Mouse (Mus musculus) ES-CJ7 (cell line): ENCODE results near the gene Rplp2.
A peak's percentile ranks its signal among the peaks of the same experiment; 100 is the strongest.

ENCODE experiments used
- DNase-seq: peaks from one replicate; pipeline ENCODE4 v3.0.0; 2011; ENCODE audit warnings: low read depth, low spot score

The Rplp2 gene

DNA sequence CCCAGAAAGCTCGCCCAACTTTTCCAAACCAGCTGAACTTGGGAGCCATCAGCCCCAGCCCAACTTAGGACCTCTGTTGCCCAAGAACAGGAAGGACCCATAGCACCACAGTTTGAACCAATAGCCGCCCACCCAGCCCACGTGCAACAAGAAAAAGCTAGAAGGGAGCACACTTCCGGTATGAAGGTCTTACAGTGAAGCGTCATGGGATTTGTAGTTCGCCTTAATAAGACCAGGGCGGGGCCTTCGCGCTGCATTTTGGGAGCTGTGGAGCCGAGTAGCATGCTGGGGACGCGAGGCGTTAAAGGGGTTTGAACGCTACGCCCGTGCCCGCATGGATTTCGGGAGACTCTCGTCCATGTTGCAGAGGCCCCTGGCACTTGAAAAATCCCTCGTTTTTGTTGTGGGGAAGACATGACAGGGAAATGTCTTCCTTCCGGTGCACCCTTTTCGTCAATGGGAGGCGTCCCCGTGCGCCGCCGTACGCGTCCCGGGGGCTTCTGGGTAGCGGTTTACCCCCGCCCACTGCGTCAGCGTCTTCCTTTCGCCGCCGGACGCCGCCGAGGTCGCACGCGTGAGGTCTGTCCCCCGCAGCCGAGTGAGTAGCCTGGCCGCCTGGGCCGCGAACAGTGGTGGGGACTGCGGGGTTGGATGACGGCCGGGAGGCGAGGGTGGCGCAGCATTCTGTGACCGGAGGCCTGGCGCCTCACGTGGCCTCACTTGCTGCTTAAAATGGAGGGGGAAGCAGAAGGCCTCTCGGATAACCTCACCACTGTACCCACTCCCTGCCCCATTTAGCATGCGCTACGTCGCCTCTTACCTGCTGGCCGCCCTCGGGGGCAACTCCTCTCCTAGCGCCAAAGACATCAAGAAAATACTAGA is at the start of gene Rplp2:
Gene Rplp2, plus strand, starts transcription at position 261 of the 882 bp plus-strand sequence.
- DNase-seq, result peak; percentile 98

DNA sequence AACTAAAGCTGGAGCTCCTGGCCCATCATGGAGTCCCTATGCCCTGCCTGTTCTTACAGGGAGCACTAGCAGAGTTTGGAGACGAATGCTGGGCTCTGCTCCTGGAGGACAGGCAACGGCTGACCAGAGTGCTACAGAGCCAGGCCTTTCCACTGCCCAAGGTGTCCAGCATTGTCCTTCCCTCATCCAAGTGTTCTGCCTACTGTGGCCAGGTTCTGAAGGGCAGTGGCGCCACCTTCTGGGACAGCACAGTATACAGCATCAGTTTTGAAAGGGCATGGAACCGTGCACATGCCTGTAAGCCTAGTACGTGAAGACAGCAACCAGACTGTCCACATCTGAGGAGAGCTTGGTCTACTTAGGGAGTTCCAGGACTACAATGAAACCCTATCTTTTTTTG is 43.9 kb upstream of the Rplp2 start:
- peak; percentile 66 for DNase-seq

DNA sequence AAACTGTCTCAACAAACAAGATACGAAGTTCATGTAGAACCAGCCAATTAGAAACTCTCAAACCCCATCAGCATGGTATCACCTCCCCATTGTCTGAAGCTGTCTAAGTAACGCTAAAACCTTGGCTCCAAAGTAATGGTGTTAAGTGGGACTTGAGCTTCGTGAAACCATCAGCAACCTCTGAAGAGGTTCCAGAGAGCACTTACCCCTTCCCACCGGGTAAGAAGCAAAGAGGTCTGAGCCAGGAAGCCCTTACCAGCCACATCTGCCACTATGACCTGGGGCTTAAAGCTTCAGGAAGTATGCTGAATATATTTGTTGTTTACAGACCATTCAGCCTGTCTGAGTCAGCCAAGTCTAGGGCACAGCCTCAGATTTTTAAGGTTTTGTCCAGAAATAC is 41.7 kb upstream of the Rplp2 start:
- no peak for DNase-seq

DNA sequence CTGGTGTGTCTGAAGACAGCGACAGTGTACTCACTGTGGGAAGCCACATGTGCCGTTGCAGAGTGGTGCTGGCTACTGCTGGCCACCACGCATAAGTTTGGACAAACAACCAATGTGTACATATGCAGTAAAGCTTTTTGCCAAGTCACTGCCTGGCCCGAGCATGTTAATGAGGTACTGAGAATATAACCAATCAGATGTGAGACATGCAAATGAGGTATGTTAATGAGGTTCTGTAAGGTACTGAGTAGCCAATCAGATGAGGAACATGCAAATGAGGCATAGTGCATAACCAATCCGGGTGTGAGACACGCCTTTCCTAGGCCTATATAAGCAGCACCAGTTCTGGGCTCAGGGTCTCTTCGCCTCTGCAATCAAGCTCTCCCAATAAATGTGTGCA is 39.5 kb upstream of the Rplp2 start:
- DNase-seq, result peak; percentile 43

DNA sequence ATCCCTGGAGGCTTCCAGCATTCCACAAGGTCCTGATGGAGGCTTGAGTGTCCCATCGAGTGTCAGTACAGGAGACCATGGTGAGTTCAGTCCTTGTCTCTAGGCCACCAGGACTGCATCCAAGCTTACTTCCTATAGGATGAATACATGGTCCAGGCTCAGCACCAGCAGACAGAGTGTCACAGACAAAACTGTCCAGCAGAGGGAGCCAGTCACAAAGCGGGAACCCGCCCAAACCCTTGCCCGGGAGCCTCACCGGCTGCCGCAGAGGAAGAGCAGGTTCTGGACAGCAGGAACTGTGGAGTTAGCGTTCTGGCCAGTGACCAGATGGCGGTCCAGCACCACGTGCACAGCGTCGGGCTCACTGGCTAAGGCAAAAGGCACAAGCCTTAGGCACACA is 38.3 kb upstream of the Rplp2 start:
- peak; percentile 85 for DNase-seq

DNA sequence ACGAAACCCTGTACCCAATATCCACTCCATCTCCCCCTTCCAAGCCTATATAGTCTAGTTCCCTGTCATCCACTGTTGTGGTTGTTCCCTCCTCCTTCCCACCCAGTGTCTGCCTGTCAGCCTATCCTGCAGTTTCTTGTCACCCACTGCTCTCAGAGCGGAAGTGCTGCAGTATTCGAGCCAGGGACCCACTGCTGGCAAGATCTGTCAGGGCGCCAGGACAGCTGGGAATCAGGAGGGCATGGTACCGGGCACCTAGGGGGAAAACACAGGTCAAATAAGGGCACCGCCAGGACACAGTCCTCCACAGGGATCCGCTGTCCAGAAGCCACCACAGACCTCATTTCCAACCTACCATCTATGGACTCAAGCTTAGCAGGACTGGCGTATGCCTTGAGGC is 36.5 kb upstream of the Rplp2 start:
- no peak for DNase-seq

DNA sequence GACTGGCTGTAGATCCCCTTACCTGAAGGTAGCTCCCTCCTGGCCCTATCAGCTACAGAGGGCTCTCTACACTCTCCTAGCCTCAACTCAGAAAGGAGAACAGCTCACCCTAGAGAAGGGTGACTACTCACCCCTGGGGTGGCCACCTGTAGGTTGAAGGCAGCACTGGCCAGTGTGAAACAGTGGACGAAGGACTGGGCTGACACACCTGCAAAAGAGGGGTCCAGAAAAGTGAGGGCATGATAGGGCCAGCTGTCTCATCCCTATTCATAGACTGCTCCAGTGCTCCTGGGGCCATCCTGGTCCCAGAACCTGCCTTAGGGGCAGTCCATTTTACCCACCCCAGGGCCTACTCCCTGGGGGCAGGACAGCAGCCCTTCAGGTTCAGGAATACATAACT is 35.5 kb upstream of the Rplp2 start:
- no peak for DNase-seq

DNA sequence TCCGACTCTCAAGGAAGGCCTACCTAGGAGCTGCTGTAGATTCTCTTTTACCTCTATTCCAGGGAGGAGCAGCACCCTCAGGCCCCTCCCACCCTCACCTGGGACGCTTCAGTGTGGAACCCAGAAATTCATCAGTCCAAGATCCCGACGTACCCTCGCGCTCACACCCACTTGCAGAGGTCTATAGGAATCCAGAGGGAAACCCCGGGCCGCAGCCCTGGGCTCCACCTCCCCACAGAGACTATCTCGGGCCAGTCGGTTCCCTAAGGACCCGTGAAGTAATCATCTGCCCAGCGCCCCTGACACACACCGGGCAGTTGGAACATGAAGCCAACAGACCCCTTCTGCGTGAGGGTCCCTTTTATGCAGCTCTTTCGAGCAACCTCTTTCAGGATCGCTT is 33.8 kb upstream of the Rplp2 start:
- DNase-seq, result no peak

DNA sequence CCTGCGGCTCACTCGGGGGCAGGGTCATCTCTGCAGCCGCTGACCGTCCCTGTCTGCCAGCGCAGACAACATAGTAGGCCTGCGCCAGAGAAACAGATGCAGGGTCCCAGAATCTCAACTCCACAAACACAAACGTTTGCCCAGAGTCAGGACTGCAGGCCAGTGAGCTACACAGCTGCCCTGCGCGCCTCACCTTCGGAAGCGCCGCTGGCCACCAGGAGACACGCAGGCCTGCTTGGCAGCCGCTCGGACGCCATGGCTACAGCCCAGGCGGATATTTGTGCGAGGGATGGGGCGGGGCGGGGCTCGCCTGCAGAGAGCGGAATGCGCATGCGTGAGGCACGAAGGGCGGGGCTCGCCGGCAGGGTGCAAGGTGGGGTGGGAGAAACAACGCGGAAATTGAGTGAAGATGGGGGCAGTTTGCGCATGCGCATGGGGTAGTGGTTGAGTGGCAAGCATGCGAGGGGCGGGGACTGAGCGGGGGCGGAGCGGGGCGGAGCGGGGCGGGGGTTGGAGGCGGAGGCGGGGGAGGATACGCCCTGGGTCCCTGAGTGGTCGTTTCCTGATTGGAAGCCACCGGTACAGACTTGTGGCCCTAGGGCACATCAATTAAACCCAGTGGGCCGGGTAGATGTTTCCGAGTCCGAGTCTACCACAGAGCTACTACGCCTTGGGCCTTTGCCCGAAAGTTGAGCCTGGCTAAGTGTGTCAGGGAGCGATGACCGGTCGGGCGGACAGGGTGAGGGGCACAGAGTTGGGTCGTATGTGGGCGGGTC is 33.2 kb upstream of the Rplp2 start, which contains the start of gene Gatd1:
Gene Gatd1, minus strand, starts transcription at position 328 of the 776 bp plus-strand sequence.
- DNase-seq, result peak; percentile 100

DNA sequence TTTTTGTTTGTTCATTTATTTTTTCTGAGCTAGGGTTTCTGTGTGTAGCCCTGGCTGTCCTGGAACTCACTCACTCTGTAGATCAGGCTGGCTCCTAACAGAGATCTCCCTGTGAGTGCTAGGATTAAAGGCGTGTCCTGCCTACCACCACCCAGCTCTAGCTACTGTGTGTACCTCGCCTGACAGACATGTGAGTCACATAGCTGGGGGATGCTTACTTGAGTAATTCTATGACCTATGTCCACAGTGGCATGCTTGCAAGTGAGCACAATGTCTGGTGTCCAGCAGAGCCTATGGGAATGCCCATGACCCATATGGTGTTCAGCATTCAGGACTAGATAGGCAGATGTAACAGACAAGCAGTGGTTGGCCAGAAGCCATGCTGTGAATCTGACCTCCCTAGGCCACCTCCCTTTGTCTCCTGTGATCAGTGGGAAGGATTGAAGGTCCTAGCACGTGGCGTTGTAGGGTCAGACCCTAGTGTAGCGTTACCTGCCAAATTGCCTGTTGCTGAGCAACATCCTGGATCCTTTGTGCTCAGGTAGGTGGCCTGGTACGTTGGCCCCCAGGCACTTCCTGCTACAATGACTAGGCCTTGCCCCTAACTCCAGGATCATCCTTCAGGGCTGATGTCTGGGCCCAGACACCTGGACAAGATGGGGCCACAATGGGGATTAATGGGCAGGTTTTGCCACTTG is 30.9 kb upstream of the Rplp2 start:
- DNase-seq, result peak; percentile 56

DNA sequence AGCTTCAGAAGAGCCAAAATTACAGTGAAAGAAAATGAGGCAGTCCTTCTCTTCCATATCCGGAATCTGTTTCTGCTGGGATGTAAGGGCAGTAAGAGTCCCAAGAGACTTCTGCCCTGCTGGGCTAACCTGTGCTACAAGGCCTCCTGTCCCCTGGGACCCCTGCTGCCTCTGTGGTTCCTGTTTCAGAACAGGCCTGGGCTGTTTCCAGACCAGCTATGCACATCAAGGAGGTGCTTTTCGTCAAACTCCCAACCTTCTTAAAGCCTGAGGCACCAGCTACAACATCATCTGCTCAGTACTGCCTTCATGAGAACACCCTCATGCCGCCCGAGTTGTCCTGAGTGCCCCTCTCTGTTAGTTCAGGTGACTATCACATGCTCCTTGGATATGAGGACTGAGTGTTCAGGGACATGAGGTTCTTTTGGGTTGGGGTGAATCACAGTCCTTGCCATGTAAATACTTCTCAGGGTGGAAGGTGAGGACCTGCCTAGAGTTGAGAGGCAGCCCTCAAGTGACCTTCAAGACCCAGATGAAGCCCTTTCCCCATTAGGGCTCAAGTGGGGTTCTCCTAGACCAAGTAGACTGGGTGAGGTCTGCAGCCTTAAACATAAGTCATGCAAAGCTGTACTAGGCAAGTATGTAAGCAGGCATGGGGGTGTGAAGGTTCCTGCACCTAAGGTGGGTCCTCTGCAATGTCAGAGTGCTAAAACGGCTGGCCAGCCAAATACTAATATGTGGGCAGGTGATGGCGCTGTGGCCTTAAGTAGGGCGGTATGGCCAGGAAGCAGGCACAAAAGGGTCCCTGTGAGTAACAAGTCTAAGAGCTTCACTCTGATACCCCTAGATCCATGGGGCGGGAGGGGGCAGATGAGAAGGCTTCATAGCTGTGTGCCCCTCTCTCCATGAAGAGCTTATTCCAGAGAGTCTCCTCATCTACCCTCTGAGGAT is 29.2 kb upstream of the Rplp2 start:
- no peak for DNase-seq

DNA sequence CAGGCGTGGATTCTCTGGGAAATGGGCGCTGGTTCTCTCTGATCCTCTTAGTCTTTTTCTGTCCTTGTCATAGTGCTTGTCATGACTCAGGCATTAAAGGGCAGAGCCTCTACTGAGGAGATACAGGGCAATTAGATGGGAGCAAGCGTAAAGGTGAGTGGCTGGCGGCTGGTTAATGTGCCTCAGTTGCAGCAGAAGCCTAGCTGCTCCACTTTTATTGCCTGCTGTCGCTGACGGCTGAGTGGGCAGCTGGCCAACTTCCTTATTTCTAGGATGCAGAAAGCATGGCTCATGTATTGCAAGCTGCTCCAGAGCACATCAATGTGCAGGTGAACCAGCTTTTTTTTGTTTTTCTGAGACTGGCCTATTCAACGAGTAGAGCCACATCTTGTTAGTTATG is 28.2 kb upstream of the Rplp2 start:
- no peak for DNase-seq

DNA sequence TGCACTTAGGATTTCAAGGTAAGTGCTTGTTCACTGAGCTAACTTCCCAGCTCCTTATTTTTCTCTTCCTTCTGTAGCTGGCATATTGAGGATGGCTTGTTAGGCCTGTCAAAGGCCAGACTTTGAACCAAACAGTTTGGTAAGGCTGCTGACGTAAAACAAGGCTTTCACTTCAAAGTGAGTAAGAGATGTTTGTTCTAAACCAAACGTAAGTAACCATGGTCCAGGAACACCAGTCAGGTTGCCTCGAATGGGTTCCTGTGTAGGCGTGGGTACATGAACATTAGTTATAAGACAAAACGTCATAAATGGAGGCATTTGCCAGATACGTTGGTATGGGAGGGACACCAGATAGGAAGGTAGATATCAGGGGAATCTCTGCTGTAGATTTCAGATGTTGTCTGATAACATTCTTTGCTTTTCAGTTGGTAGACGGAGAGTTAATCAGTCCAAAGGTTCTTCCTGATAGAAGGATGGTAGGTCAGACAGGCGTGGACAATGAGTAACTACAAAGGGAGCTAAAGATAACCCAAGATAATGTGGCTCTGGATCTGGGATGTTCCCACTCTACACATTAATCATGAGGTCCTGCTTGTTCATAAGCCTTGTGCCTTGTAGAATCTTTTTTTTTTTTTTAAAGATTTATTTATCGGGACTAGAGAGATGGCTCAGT is 27.0 kb upstream of the Rplp2 start:
- DNase-seq, result no peak

DNA sequence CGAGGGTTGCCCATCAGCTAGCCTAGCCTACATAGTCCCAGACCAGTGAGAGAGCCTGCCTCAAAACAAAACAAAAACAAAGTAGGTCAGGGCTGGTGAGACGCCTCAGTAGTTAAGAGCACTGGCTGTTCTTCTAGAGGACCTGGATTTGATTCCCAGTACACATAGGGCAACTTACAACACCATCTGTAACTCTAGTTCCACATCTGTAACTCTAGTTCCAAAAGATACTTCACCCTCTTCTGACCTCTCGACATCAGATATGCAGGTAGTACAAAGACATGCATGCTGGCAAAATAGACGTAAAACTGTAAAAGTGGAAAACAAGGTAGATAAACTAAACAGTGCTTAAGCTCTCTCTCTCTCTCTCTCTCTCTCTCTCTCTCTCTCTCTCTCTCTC is 23.4 kb upstream of the Rplp2 start:
- DNase-seq, result no peak

DNA sequence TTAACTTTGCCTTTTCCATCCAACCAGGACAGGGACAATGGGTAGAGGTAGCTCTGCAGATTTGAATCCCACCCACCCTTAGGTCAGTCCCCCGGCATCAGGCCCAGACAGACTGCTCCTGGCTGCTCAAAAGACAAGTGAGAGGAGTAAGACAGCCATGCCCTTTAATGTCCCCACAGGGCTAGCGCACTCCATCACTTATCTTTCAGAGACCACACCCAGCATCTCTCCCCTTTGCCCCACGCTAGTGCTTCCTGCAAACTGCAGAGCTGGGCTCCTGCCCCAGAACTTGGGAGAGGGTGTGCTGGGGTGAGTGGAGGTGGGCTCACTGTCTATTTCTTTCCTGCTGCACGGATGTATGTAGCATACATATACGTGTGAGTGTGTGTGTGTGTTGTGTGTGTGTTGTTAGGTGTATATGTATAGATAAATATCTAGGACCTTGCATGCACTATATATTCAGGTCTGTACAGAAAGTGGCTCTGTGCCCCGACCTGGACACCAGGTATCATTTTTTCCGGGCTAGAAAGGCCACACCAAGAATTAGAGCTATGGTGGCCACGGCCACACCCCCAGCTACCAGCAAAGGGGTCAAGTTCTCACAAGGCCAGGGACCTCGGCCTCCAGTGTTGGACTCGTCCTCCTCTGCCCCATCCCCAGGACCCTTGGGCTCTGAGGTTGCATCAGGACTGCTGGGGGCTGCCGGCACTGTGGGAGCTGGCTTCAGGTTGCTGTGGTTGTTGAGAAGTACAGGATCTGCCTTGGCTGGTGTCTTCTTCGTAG is 20.0 kb upstream of the Rplp2 start:
- DNase-seq, result no peak

DNA sequence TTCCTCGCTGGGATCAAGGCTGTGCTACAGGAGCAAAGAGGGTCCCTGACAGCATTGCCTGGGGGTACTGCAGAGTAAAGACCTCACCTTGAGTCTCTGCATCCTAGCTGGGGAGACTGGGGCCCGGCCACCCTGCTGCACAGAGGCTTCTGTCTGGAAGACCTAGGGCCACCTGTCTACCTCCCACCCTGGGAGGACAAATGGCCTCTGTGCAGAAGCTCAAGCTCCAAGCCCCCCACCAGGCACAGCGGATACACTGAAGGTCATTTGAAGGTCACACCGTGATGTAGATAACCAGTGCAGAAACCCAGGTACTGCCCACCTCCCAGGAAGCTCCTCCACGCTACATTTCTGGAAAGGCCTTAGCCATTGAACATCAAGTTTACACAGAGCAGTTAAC is 18.5 kb upstream of the Rplp2 start:
- no peak for DNase-seq

DNA sequence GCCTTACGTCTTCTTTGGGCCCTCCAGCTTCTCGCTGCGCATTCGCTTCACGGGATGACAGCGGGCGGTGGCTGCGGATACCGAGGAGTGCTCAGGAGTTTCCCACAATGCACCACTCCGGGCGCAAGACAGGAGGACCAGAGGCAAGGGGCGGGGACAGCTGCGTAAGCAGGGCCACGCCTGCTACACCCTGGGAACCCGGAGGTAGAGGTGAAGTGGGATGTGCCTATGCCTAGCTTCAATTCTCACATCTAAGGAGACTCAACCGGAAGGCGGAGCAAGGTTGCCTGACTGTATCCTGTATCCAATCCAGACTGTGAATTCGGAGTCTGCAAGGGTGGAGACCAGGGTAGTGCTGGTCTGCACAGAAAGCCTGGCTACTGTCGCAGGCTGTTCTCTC is 17.9 kb upstream of the Rplp2 start, which contains the start of gene Cend1:
Gene Cend1, minus strand, starts transcription at position 182 of the 400 bp plus-strand sequence.
- DNase-seq, result peak; percentile 96

DNA sequence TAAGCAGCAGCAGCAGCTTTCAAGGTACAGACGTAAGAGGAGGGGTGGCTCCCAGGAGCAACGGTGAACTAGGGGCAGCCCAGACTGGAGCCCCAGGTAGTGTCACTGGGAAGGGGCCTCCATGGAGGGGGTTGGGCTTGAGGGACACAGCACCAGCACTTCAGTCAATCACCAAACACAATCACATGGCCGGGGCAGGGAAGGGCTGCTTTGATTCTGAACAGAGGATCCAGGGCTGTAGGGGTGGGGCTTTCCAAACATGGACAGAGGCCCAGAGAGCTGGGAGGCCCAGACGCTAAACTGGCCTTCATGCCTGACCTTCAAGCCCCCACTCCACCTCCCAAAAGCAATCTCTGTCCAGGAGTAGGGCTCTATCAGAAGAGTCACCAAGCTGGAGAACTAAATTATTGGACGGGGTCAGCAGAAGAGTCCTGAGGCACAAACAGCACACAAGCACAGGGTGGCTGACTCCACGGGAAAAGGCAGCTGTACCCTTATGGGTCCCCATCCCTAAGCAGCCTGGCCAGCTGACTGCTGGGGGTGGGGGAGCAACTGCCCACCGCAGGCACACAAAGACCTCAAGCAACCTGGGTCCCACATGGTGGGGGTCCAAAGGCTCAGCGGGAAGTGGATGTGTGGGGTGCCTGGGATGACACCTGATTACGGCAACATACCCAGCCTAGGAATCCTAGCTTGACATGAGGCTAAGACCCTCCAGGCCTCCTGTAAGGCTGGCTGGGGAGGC is 17.2 kb upstream of the Rplp2 start:
- no peak for DNase-seq
